Mouse (Mus musculus): Measurements from ENCODE around the gene Pir.

Pir gene

GRCm38 (mm10) chrX:164420518-164420917 lies 151.3 kb downstream of the Pir start:
- DNase-seq (ENCODE audit: low read depth in 1 of 2, low spot score in 2 of 2) = no peak
